Mouse (Mus musculus) gastrocnemius, adult 18-20 months (tissue): Measurements from ENCODE around the gene Ess2. TPM values are rescaled to one million over a fixed set of nuclear protein-coding genes. Genes with fewer than 3 reads are reported as not detected.

Source experiments
- DNase-seq: peaks from one replicate; pipeline ENCODE4 v3.0.0; 2021; ENCODE audit warnings: low spot score
- total RNA-seq, 2 experiments: library from RNA; stranded (reverse); gene quantifications; 2 replicates each; pipeline ENCODE4 v1.2.3; 2021

Ess2 gene
- total RNA-seq, 2 experiments from 2014 or later = 5.7 to 6.0 TPM

DNA sequence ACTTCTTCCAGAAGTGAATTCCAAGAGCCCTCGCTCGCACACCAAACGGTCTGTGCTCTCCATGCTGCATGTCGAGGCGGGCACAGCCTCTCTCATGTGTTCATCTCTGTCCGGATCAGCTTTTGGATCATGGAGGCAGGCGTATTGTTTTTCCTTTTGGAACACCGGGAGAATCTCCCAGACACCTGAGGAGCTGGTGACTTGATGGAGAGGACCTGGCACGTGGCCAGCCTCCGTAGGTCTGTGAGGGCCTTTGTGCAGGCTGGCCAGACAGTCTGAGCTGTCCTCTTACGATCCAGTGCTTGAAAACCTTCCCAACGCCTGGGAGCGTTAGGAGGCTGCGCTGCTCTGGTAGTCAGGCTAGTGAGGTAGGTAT is 11.0 kb upstream of the Ess2 start:
- peak; percentile 25 for DNase-seq

DNA sequence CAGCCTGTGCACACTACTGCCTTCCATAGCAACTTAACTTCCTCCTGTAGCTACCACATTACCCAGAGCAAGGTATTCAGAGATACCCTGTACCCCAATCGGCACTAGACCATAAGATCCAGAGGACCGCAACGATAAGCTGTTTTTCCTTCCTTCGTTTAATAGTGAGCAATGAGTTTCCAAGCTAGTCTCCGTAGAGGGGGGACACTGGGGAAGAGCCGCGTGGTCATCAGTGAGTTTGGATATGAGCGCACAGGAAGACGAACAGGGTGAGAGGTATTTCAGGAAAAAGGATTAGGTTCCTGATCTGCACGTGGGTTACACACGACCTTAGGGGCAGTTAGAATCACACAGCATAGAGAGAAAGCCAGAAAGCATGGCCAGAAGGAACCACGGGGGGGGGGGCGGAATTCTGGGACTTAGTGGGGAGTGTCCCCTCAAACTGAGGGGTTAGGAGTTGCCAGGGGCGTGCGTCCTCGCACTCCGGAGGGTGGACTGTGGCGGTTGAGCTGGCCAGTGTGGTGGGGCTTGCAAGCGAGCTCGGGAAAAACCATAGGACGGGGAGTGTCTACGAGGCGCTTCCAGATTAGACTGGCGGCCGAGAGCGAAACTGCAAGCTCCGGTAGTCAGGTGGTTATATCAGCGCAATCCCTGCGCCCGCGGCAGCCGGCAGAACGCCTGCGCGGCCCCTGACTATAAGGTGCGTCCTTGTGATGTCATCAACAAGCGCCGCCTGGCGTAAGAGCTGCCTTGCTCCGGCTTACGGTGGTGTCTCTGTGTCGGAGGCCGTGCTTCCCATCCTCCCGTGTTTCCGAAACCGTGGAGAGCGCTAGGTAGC is 10.4 kb upstream of the Ess2 start:
- DNase-seq = peak; percentile 95

DNA sequence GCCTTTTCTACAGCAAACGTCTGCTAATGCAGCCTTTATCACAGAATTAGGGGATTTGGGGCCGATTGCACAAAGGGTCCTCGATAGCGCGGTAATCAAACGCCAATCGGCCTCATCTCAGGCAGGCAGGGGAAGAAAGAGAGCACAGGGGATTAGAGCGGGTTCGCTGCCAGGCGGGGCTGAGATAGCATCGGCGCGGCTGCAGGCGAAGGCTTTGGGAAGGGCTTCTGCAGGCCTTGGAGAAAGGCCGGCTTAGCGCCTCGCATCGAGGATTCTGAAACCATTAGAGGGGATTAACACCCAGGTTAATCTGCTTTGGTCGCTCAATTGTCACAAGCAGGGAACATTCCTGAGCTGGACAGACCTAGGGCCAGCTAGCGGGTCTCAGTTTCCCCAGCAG is 9.4 kb upstream of the Ess2 start:
- no peak for DNase-seq

DNA sequence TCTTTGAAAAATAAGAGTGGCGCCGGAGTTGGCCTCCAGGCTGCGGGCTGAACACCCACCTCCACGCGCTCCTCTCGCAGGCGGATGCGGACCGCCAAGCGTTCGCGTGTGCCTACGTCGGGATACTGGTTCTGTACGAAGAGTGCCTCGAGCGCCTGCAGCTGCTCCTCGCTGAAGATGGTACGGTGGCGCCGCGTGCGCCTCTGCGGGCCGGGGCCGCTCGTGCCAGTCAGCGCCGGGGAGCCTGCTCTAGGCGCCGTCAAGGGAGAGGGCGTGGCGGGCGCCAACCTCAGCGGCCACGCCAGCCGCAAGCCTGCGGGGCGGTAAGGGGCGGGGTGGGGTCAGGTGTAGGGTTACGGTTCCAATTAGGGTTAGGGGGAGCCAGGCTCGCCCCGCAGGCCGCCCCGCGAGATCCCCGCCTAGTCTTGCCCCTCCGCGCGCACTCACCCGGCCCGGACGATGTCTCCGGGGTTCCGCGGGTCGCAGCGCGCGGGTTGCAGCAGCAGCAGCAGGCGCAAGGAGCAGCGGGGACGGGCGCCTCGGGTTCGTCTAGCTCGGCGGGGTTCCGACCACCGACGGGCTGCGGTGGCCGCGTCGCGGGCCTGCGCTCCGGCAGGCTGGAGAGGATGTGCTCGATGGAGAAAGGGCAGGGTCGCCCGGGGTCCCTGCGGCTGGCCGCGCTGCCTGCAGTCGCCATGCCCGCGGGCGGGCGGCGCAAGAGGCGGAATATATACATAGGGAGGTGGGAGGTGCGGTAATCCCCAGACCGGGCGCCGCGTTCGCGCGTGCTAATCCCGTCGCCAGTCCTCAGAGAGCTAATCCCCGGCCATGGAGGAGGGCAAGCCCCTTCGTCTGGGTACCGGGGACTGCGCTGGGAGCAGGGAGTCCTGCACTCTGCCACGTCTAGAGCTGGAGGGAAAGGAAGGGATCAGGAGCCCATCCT is 3.4 kb upstream of the Ess2 start, which contains the start of gene Gsc2:
Gene Gsc2, minus strand, starts transcription at position 753 of the 943 bp plus-strand sequence.
- no peak for DNase-seq

DNA sequence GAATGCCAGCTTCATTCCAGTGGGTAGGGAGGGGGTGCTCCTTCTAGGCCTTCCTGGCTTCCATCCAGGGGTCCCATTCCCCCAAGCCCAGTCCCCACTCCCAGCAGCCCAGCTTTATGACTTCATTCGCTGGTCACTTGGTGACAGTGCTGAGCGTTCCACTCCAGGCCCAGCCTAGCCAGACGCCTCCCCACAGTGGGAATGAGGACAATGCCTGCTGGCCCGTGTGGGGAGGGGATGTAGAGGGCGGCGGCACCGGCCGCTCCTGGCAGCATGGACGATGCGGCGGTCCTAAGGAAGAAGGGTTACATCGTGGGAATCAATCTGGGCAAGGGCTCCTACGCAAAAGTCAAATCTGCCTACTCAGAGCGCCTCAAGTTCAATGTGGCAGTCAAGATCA is 12.7 kb downstream of the Ess2 start, which contains the start of the genes Dgcr2 and Tssk2:
Gene Dgcr2, minus strand, starts transcription at position 101 of the 400 bp plus-strand sequence.
Gene Tssk2, plus strand, starts transcription at position 176 of the 400 bp plus-strand sequence.
- DNase-seq = no peak

DNA sequence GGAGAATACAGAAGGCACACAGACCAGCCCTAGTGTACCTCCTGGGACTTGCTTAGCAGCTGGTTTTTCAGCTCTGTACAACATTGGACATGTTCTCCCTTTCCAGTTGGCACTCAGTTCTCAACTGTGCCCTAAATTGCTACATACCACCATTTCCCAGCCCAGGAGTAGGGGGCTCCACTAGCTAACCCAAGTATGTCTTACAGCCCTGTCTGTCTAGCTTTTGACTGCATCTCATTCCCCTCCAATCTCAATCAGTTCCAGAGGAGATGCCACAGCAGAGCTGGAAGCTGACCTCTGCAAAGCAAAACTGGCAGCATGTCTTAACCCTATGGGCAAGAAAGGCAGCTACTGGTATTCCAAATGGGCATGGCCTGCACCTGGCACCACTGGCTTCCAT is 15.1 kb downstream of the Ess2 start:
- DNase-seq = no peak

DNA sequence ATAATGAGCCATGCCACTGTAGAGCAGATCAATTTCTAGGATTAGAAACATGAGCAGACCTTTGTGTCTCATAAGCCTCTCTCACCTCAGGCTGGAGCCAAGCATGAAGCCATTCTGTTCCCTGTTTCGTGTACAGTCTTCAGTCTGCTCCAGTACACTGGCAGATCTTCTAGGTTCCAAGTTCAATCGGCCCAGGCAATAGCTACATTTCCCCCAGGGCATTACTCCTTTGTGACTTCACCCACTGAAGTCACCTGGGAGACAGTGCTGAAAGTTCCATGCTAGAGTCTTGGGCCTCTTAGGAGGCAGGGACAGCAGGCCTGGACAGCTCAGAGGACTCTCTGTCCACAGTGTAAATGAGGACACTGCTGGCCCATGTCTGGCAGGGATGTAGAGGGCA is 17.2 kb downstream of the Ess2 start, which contains the start of gene Tssk1:
Gene Tssk1, plus strand, starts transcription at position 301 of the 400 bp plus-strand sequence.
- no peak for DNase-seq

DNA sequence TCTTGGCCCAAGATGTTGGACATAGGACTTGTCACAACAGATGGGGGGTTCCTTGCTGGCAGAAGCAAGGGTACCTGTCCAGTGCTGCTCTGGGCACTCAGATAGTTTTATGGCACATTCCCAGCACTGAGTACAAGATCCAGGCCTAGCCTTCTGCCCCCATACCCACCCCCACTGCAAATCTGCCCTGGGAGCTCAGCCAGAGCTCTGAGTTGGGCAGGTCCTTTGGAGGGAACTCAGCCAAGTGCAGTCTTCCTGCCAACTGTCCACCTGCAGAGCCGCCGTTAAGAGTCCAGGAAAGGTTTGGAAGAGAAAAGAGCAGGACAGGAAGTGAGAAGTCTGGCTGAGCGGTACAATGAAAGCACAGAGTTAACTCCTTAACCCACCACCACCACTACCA is 18.5 kb downstream of the Ess2 start:
- no peak for DNase-seq

DNA sequence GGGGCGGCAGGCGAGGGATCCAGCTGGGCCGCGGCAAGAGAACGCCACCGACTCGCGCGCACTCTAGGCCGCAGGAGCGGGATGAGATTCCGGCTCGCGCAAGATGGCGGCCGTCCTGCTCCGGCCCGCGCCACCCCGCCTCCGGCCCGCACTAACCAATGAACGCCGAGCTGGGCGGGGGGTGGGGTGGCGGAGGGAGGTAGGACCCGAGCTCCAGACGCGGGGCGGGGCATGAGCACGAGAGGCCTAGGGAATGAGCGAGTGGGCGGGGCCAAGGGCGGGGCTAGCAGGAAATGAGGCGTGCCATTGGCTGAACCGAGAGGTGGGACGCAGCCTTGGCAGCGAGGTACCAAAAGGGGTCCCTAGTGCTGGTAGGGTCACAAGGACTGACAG is 19.6 kb downstream of the Ess2 start, which contains the start of gene Gm20518:
Gene Gm20518, minus strand, starts transcription at position 105 of the 393 bp plus-strand sequence.
- peak; percentile 99 for DNase-seq

DNA sequence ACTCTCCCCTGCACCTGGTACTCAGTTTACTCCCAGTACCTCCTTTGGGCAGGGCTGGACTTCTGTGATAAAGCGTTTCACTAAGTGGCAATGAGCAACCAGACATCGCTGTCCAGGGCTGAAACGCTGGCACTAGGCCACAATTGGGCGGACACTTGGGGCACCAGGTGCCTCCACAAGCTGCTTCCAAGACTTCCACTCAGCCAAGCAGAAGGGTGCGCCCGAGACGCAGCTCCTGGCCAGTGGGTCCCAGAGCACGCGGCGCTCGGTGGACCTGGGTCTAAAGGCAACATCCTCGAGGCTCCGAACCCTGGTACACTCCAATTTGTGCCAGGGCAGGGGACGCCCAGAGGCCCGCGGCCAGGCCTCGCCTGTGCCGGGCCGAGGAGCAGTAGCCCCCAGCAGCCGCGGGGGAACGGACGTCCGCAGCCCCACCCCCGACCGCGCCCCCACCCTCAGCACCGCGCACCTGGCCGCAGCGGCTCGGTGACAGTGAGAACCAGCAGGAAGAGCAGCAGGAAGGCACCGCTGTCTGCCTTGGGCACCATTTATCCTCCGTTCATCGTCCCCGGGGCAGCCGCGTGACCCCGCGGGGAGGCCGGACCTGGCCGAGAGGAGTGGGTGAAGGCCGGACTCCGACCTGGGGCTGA is 20.1 kb downstream of the Ess2 start:
- peak; percentile 81 for DNase-seq

DNA sequence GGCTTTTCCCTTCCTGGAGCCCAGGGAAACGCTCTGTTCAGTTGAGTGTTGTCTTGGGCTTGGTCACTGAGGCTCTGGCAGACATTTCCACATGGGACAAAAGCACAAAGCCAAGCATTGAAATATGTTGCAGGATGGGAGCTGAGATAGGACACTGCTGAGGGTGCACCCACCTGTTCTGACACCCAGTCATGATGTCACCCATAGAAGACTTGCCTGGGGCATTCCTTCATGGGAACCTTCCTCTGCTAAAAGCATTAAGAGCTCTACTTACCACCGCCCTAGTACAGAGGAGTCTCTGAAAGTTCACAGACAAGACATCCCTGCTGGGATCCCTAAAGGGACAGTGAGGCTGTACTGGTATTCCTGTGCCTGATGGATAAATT is 20.8 kb downstream of the Ess2 start:
- no peak for DNase-seq

DNA sequence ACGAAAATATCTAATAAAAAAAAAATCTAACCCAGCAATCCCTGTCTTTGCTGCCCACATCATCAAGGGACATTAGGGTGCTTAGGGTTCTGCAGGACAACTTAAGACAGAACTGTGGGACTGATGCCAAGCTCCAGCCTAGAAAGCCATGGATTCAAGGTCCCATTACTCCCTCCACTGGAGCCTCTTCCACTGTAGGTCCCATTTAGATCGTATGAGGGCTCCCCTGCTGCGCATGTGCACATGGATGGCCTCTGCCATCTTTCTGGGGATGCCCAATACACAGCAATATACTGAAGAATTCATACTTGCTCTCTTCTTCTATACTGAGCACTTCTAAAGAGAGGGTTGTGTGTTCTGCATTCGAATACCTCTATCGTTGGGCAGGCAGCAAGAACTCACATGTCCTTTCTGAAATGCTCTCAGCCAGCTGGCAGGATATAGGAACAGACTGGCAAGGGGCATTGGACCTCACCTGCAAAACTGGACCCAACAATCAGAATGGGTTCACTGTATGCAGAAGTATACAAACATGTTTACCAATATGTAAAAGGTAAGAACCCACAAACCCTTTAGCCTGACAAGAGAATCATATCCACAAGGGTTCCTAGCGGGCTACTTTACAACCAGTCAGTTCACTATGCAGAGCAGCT is 21.3 kb downstream of the Ess2 start:
- no peak for DNase-seq

DNA sequence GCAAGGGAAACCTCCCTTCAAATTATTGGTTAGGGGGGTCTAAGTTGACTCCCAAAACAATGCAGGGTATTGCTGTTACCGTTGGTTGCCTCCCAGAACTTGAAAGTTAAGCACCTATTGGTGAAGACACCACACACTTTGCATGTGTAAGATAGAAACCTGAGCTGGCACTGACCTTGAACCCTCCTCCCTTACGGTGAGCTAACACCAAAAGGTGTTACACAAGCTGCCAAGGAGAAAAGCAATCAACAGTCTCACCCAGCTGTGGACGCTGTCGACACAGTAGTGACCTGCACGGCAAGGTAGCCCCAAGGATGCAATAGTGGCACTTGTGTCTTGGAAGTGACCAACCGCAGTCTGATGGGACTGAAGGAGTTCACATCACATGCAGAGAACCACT is 27.0 kb downstream of the Ess2 start:
- no peak for DNase-seq

DNA sequence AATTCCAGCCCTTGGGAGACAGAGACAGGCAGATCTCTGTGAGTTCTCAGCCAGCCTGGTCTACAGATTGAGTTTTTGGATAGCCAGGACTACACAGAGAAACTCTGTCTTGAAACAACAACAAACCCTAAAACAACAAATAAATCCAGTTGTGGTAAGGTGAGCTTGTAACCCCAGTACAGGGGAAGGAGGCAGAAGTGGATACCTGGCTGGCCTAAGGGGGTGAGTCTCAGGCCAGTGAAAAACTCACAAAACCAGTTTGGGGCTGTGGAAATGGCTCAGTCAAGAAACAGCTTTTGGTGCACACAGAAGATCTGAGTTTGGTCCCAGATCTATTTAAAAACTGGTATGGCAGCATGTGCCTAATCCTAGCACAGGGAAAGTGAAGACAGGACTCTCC is 29.0 kb downstream of the Ess2 start:
- DNase-seq = no peak

DNA sequence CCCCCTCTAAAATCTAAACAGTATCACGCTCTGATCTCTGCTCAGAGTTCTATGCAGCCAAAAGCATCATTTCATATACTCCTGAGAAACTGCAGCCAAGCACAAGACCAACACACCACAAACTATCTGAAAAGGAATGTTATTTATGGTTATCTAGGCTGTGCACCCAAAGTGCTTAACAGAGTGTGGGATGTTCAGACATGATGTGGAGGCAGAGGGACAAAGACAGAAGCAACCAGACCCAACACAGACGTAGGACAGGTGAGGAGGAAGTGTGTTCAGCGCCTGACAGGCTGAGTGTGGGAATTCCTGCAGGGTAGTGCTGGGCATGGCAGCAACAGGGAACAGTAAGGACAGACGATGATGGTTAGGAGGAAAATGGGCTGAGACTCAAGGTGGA is 31.6 kb downstream of the Ess2 start:
- no peak for DNase-seq

DNA sequence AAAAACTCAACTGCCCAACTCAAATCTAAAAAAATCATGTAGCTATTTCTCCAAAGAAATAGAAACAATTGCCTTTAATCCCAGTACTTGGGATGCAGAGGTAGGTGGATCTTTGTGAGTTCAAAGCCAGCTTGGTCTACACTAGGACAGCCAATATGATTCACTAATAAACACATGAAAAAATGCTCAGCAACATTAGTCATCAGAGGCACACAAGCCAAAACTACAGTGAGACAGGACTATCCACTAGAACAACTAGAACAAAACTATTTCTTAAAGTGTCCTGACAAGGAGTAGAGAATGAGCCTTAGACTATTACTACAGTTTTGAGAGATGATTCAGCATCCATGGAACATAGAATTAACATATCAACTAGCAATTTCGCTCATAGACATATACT is 35.1 kb downstream of the Ess2 start:
- no peak for DNase-seq

DNA sequence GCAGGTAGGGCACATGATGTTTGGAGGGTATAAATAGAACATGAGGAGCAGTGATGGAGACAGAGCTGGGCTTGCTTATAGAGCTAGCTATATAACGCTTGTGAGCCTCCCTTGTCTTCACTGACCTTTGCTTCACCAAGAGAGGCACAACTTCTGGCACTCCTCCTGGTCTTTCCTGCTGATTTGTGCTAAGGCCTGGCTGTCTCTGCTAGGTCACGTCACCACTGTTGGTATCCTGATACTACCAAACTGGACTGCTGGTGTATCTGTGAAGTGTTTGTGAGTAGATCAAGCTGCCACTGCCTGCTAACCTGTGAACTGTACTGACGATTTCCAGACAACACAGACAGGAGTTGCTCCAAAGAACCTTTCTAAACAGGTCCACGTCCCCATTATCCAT is 36.0 kb downstream of the Ess2 start:
- DNase-seq = peak; percentile 25

DNA sequence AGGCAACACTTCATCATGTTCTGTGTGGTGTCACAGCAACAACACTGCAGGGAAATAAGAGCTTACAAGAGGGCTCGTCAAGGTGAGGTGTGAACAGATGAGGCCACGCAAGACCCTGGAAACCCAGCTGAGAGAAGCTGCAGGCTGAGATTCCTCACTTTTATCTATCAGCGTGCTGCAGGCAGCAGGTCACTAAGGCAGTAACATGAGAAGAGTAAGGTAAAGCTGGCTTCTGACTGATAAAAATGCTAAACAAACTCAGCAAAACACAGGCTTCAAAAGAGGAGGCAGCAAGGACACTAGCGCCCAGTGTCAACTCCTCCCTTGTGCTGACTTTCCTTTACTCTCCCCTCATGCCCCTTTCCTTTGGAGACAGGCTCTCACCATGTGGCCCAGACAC is 38.2 kb downstream of the Ess2 start:
- no peak for DNase-seq

DNA sequence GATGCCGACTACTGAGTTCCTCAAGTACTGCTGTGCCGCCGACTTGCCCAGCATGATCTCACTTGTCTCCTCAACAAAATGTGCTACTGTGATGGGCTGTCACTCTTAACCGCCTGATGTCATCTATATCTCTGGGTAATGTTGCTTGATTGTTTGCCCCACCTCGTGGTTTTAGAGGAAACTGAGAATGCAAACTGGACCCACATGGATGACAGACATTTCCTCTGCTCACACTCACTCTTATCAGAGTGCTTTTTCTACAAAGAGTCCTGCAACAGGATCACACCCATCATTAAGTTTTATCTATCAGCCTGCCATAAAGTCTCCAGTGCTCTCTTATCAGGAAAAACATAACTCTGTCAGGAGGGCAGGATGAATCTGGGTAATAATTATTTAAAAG is 39.9 kb downstream of the Ess2 start:
- no peak for DNase-seq

DNA sequence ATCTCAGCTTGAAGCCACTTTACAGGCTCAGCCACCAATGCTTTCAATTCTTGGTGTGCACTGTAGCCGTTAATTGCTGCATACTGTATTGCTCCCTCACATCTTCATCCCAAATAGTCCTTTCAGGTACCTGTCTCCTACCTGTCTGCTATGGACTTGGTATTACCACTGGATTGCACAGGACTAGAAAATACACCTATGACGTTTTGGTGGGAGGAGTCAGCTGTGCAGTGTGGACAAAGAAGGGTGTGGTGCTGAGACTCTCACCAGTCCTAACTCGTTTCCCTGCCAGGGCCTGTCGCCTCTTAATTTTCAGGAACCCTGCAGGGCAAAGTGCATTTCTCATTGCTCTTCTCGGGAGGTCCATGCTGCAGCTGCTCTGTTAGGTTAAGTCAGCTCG is 45.4 kb downstream of the Ess2 start:
- no peak for DNase-seq

DNA sequence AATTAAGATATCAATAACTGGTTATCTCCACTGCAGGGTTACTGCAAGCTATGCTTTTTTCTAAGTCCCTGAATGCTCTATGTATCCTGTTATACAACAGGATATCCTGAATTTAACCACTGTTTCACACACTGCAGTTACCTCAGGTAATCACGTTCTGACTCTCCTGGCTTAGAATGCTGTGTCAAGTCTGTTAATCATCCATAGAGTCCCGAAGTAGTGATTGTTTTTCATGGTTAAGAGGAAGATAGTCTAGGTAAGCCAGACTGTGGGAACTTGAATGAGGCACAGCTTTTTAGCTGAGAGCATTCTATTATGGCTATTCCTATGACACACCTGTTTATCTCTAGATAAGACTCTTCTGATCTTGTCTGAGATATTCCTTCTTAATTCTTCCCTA is 45.9 kb downstream of the Ess2 start:
- DNase-seq = no peak
